Mouse (Mus musculus) heart, embryonic 16.5 days (tissue): Measurements from ENCODE around the gene Lpar2. TPM values are rescaled to one million over a fixed set of nuclear protein-coding genes. Genes with fewer than 3 reads are reported as not detected.
A peak's percentile ranks its signal among the peaks of the same experiment; 100 is the strongest.

Source experiments
- ATAC-seq: fragments of 200-750 bp; cut with Nextera tagmentation; replicated peaks from 2 replicates; pipeline ENCODE4 v1.8.0; 2017; ENCODE audit warnings: moderate number of reproducible peaks; ENCODE audit not compliant: insufficient read depth, low FRiP score; ENCODE audit errors: extremely low read depth
- H3K27ac ChIP-seq: fragments of 300-500 bp; sonication (generic); 2 replicates; pipeline ENCODE4 v1.5.1; 2014; ENCODE audit warnings: mild to moderate bottlenecking, low read length, control low read depth, moderate library complexity
- H3K27me3 ChIP-seq: fragments of 300-500 bp; sonication (generic); 2 replicates; pipeline ENCODE4 v1.6.1; 2014; ENCODE audit warnings: low read length, mixed read lengths; ENCODE audit not compliant: control insufficient read depth, insufficient read depth
- H3K36me3 ChIP-seq: fragments of 300-500 bp; sonication (generic); 2 replicates; pipeline ENCODE4 v1.6.1; 2014; ENCODE audit not compliant: control insufficient read depth, insufficient read depth
- H3K4me1 ChIP-seq: fragments of 300-500 bp; sonication (generic); 2 replicates; pipeline ENCODE4 v1.6.1; 2014; ENCODE audit warnings: low read length, mixed read lengths; ENCODE audit not compliant: control insufficient read depth, insufficient read depth
- H3K4me2 ChIP-seq: fragments of 300-500 bp; sonication (generic); 2 replicates; pipeline ENCODE4 v1.6.1; 2014; ENCODE audit warnings: low read depth, mild to moderate bottlenecking, control low read depth, low read length
- H3K4me3 ChIP-seq: fragments of 300-500 bp; sonication (generic); 2 replicates; pipeline ENCODE4 v1.5.1; 2014; ENCODE audit warnings: mild to moderate bottlenecking, control low read depth, low read length
- H3K9ac ChIP-seq: fragments of 300-500 bp; sonication (generic); 2 replicates; pipeline ENCODE4 v1.6.1; 2014; ENCODE audit warnings: low read length, control low read depth
- H3K9me3 ChIP-seq: fragments of 300-500 bp; sonication (generic); replicated peaks from 2 replicates; pipeline ENCODE4 v1.6.1; 2016; ENCODE audit warnings: low read length; ENCODE audit not compliant: control insufficient read depth
- WGBS: fragments of 180-500 bp; shearing (Covaris S2); extraction: QIAGEN DNeasy Blood & Tissue Kit; methylation state at CpG from one replicate; pipeline ENCODE4 v1.1.7; 2014; 5-methylcytosine and 5-hydroxymethylcytosine counted together
- polyA plus RNA-seq: library from polyadenylated mRNA; unstranded; fragments of >200 nt; fragmentation: Nextera tagmentation; extraction: Ambion mirVana; gene quantifications from 2 replicates; pipeline ENCODE4 v1.2.1, GENCODE M21; 2015

Gene Lpar2
- polyA plus RNA-seq = 0.20 and 0.21 TPM in 2 replicates

DNA sequence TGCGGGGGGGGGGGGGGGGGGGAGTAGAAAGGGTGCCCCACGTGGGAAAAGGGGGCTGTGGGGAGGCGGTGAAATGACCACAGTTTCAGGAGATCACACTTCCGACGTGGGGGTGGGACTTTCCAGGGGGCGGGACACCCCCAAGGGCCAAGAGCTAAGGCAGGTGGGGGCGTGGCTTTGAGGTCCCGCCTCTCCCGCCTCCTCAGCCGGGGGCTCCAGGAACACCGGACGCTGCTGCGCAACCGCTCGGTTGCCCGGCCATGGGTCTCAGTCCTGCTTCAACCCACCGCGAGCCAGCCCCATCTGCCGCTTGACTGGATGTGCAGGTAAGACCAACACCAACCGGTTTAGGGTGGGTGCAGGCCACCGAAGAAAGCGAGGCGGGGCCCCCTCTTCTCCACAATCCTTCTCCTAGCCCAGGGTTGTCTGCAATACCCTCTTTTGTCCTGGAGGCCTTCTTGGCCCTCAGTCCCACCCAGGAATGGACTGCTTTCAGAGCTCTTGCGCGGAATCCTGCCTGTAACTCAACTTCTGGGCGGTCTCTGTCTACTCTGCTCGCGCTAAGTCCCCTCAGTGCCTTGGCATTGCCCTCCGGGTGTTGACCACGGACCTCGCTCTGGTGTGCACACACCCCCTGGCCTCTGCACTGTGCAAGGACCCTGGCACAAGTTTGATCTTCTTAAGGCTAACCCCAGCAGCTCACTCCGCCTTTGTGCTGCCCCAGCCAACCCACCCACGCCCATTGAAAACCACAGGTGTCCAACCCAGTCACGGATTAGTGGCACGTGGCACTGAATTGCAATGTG is at the start of gene Lpar2:
Lpar2 (plus strand) TSS at position 44 of the 806 bp plus-strand sequence.
- H3K4me1 ChIP-seq = peaks cover 6% of the 10 kb centered on the region; the same call in 1 of the 2 replicates
- no peaks in the 10 kb centered on the region for H3K27me3 ChIP-seq
- peak; percentile 74 for ATAC-seq
- no peaks in the 10 kb centered on the region for H3K9me3 ChIP-seq
- H3K9ac ChIP-seq = peak within 1 kb of the TSS; percentile 76
- no peaks in the 10 kb centered on the region; the same call in 1 of the 2 replicates for H3K36me3 ChIP-seq
- peak within 1 kb of the TSS; percentile 65 for H3K4me3 ChIP-seq
- 5% methylated on average over 32 of the region's 35 CpGs for WGBS
- peak within 1 kb of the TSS; percentile 42; the same call in 1 of the 2 replicates for H3K27ac ChIP-seq
- peak within 1 kb of the TSS; percentile 94 for H3K4me2 ChIP-seq

DNA sequence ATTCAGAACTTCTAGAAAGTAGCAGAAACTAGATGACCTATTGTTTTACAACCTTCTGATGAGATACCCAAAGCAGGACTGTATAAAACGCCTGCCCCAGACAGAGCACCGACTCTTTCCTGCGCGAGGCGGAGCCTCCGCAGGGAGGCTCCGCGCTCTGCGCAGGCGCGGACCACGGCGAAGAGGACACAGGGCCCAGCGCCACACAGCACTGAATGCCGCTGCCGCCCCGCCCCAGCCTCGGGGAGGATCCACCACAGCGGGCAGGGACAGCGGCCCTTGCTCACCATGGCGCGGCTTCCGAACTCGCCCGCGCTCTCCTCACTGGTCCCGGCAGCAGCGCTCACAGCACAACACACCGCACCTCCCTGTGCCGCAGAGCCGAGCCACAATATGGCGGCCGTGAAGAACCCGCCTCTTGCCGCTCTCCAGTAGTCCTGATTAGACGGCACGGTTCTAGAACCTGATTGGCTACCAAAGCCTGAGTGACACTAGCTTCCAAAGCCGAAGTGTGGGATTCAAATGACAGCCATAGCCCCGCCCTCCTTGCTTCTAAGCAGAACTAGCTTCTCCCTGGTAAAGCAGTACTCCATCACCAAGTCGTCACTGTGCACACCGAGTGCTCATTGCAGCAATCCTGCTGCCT is 47.6 kb upstream of the Lpar2 start, which contains the start of gene Gm20422:
Gm20422 (minus strand) TSS at position 384 of the 646 bp plus-strand sequence.
- H3K27ac ChIP-seq = peak within 1 kb of the TSS; percentile 99
- peak; percentile 99 for ATAC-seq
- H3K36me3 ChIP-seq = no peaks in the 10 kb centered on the region
- no peaks in the 10 kb centered on the region for H3K27me3 ChIP-seq
- peaks cover 17% of the 10 kb centered on the region for H3K4me1 ChIP-seq
- under 1% methylated on average over 41 of the region's 41 CpGs for WGBS
- H3K4me2 ChIP-seq = peak within 1 kb of the TSS; percentile 84
- no peaks in the 10 kb centered on the region for H3K9me3 ChIP-seq
- peak within 1 kb of the TSS; percentile 77 for H3K4me3 ChIP-seq
- H3K9ac ChIP-seq = peak within 1 kb of the TSS; percentile 95

GRCm38 (mm10) chr8:69775149-69775534 is 47.1 kb upstream of the Lpar2 start:
- Histone ChIP-seq H3K27me3 (no peaks in the 10 kb centered on the region), H3K4me3 (peak overlapping the region; percentile 77), H3K36me3 (no peaks in the 10 kb centered on the region), H3K4me1 (peaks cover 17% of the 10 kb centered on the region), H3K27ac (no peak overlapping the region), H3K4me2 (peak overlapping the region; percentile 51), H3K9me3 (no peaks in the 10 kb centered on the region), H3K9ac (no peak overlapping the region)
- 50% methylated on average over 2 of the region's 2 CpGs for WGBS
- no peak for ATAC-seq

- H3K9ac ChIP-seq = no peak overlapping the region
- H3K4me3 ChIP-seq = no peak overlapping the region
- H3K36me3 ChIP-seq = no peaks in the 10 kb centered on the region
- no peak for ATAC-seq
- no peak overlapping the region for H3K27ac ChIP-seq
- H3K27me3 ChIP-seq = no peaks in the 10 kb centered on the region
- WGBS = 61% methylated on average over 11 of the region's 12 CpGs
- peaks cover 16% of the 10 kb centered on the region for H3K4me1 ChIP-seq
- no peaks in the 10 kb centered on the region for H3K9me3 ChIP-seq
- H3K4me2 ChIP-seq = no peak overlapping the region
Measured at GRCm38 (mm10) chr8:69777111-69777510, 45.1 kb upstream of the Lpar2 start.

DNA sequence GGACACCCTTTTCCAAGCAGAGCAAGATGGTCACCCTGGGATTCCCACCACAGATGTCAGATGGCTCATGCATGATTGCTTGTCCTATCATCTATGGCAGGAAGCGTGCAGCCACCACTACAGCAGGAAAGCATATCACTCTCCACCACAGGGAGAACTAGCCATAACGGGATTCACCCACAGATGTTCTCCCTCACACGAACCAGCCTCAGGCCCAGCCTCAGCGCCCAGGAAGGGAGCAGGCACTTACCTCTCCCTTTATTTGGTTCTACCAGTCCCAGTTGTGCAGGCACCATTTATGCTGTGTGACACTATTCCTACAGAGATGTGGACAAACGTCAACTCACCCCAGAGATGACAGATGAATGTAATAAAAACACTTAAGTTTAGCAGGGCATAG is 33.1 kb upstream of the Lpar2 start:
- Histone ChIP-seq H3K9me3 (no peaks in the 10 kb centered on the region), H3K4me2 (no peak overlapping the region), H3K36me3 (peaks cover 4% of the 10 kb centered on the region), H3K4me3 (no peak overlapping the region), H3K27ac (no peak overlapping the region), H3K9ac (no peak overlapping the region), H3K4me1 (peaks cover 16% of the 10 kb centered on the region), H3K27me3 (no peaks in the 10 kb centered on the region)
- ATAC-seq = no peak
- 78% methylated on average over 5 of the region's 5 CpGs for WGBS

DNA sequence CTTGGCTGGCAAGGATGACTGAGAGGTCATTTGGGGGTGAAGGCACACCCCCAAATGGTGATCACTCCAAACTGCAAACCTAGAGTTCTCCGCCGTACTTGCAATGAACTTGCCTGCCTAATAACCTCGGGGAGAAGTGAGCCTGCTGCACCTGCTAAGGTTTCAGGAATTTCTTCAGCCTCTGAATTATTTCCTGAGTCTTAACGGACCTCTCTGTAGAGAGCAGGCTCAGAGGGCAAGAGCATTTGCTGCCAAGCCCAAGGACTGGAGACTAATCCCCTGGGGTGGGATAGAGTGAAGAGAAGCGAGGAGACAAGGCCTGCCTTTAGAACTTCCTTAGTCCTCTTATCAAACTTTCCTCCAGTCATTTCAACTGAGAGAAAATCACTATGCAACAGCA is 32.5 kb upstream of the Lpar2 start:
- Histone ChIP-seq H3K4me1 (peaks cover 16% of the 10 kb centered on the region), H3K27ac (no peak overlapping the region), H3K4me3 (no peak overlapping the region), H3K9me3 (no peaks in the 10 kb centered on the region), H3K36me3 (peaks cover 11% of the 10 kb centered on the region), H3K9ac (no peak overlapping the region; the same call in 1 of the 2 replicates), H3K27me3 (no peaks in the 10 kb centered on the region), H3K4me2 (peak overlapping the region; percentile 76; the same call in 1 of the 2 replicates)
- no peak for ATAC-seq
- 58% methylated on average over 5 of the region's 5 CpGs for WGBS

DNA sequence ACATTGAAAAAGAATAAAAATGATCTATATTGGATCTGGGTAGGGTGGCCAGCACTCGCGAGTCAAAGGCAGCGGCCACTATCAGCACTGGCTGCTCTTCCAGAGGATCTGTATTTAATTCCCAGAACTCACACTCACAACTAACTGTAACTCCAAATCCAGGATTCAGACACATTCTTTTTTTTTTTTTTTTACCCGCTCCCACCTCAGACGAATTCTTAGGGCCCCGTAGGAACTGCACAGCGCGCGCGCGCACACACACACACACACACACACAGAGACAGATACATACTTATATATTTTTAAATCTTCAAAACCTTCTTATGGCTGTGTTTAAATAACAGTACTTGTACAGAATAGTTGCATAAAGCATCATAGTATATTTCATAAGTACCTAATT is 31.9 kb upstream of the Lpar2 start:
- H3K27me3 ChIP-seq = no peaks in the 10 kb centered on the region
- H3K9ac ChIP-seq = peak overlapping the region; percentile 97
- 24% methylated on average over 11 of the region's 11 CpGs for WGBS
- H3K4me2 ChIP-seq = peak overlapping the region; percentile 76
- peak overlapping the region; percentile 94 for H3K27ac ChIP-seq
- H3K9me3 ChIP-seq = no peaks in the 10 kb centered on the region
- H3K36me3 ChIP-seq = peaks cover 15% of the 10 kb centered on the region
- no peak for ATAC-seq
- H3K4me1 ChIP-seq = peaks cover 16% of the 10 kb centered on the region
- peak overlapping the region; percentile 98 for H3K4me3 ChIP-seq

- Histone ChIP-seq H3K4me1 (peaks cover 16% of the 10 kb centered on the region), H3K4me2 (peak within 1 kb of the TSS; percentile 76), H3K9me3 (no peaks in the 10 kb centered on the region), H3K27me3 (no peaks in the 10 kb centered on the region), H3K36me3 (peaks cover 17% of the 10 kb centered on the region), H3K9ac (peak within 1 kb of the TSS; percentile 97), H3K27ac (peak within 1 kb of the TSS; percentile 94), H3K4me3 (peak within 1 kb of the TSS; percentile 98)
- WGBS = under 1% methylated on average over 38 of the region's 38 CpGs
- ATAC-seq = peak; percentile 94
Measured at GRCm38 (mm10) chr8:69790773-69791367, 31.4 kb upstream of the Lpar2 start, which contains the start of the genes Atp13a1 and Zfp866. Gene Atp13a1 (plus strand): TSS chr8:69791163. Gene Zfp866 (minus strand): TSS chr8:69791178.
